Mouse (Mus musculus): ENCODE measurements at regions not wholly inside any gene's neighbourhood (a gene's known extent, or its start where the extent isn't known, plus 50 kb on each side); places are given as distances from the start of the nearest gene placed in this dataset.
"Not testable (repeated sequence)": the region's sequence is repeated elsewhere in the genome, so short reads cannot be mapped to it uniquely, and the experiment has no call there.

DNA sequence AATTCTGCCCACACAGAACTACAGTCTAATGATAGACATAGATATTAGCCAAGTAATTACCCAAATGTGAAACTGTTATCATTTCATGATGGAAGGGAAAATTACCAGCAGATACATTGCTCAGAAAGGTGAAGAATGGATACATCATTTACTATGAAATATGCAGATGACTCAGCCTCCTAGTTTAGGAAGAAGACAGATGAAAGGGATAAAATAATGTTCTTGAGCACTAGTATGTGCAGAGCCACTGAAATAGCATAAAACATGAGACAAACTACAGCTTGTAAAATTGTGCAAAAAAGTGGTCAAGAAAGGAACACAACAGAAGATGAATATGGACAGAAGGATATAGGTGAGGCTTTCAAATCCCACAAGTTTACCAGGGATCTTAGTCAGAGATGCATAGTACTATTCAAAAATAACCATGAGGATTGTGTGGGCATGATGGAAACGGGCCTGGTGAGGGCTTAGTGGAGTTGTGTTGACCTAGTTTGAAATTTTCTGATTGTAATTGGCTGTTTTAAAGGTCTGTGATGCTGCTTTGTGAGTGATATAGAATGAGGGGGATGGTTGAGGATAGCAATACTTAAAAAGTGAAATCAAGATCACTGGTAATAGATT, 883.3 kb downstream of the Dnajb9 start:
- no peak for DNase-seq (ENCODE audit: low read depth, low spot score)

DNA sequence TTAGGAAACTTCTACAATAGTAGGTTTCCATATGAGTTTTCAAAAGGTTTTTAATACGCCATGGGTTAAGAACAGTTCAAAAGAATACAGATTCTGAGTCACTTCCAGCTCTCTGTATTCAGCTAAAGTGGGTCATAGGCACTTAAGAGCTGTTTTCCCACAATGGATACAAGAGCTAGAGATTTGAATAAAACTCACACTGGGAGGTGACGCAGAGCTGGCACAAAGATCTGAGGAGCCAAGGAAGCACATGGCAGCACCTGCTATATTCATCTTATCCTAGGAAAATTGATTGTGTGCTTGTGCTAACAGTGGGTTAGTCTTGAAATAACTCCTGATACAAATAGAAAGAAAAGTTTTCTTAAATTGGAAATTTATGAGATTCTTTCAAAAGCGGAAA, 899.8 kb downstream of the Dnajb9 start:
- no peak for DNase-seq (ENCODE audit: low read depth, low spot score)

DNA sequence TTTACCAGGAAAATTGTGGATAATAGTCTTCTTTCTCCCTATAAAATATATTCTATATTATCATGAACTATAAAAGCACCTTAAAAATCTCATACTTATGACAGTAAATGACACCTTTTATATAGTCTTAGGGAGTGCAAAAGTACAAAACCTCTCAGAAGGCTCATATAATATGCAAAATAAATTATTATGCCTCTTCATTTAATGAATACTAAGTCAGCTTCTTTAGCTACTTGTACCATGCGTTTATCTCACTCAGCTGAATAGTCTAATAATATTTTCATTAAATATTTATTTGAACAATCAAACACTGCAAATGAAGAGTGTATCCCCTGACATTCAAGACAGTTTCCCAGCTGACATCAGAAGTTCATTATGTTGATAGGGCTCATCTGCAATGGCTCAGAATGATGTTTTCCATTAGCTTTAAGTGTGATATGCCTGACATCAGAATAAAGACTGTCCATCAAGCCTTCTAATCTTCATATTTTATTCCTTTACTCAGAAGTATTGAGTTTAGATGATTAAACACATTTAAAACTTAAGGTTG, 903.5 kb downstream of the Dnajb9 start:
- DNase-seq (ENCODE audit: low read depth, low spot score): no peak

DNA sequence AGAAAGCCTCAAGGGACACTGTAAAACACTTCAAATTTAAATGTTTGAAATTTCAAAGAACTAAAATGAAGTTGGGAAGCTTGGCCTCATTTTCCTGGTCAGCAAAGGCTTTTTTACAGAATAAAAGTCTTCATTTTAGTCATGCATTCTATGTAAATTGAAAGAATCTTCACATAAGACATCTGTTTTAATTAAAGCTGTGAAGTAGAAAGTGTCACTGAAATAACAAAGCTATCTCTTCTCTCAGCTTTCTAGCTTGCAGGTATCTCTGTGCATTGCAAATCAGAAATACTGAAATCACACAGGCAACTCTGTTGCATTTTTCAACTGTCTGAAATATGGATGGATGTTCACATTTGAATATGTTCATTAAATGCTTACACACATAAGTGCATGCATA, 909.6 kb downstream of the Dnajb9 start:
- DNase-seq (ENCODE audit: low read depth, low spot score): no peak

DNA sequence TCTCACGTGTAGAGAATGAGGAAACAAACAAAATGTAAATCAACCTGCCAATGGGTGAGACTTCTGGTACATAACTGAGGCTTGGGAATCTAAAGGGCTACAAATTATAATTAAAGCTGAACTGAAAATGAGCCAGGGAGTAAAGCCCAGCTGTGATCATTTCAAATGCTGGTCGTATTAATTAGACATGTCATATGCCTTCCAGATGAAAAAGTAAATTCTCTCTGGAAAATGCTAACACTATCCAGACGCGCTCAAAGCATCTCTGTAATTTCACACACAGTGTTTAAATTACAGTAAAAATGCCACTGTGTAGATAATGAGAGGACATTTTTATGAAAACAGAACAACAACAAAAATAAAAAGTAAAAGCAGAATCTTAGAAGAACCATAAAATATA, 929.7 kb downstream of the Dnajb9 start:
- DNase-seq (ENCODE audit: low read depth, low spot score): no peak

DNA sequence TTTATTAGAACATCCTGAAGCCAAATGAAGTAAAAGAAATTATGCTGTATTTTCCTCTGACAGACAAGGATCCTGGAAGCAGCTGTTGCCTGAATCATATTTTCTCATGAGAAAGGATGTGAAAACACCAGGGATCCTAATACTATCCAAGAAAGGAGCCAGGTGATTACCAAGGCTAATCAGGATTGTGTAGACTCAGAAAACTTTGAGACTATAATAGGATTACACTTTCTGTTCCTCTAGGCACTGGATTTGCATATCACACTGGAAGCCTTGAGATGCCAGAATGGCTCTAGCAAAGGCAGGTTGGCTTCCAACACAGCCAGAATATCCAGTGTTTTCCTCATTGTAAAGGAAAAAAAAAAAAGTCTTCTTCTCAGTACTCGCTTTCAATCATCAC, 945.1 kb downstream of the Dnajb9 start:
- DNase-seq (ENCODE audit: low read depth, low spot score): peak; percentile 17

DNA sequence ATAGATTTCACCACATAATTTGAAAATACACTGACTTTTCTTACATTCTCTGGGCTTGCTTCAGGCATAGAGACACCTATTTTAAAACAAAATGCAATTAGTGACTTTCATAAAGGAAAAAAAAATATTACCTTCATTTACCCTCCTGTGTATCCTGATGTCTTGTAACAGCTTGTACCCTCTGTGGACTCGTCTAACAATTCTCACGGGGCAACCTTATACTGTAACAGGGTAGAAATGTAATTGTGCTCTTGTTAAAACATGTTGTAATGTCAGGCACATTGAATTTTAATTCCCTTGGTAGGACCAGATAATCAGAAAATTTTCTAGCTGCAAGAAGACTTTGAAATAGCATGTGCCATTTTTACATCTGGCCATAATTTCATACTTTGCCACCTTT, 946.3 kb downstream of the Dnajb9 start:
- DNase-seq (ENCODE audit: low read depth, low spot score): no peak

DNA sequence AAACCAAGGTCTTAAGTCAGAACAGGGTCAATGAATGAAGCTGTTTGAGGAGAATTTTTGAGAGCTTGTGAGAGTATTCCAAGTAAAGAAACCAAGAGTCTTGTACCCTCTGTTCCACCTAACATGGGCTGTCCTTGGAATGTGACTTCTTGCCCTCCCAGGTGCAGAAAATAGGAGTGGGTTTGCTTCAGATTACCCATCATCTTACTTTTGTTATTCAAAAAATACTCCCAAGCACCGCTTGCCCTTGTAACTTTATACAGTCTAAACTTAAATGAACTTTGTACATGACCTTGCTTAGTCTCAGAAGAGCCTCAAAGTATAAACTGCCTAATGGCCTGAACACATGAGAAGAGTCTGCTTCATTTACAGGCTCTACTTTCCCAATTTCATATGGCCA, 984.2 kb downstream of the Dnajb9 start:
- DNase-seq (ENCODE audit: low read depth, low spot score): no peak

DNA sequence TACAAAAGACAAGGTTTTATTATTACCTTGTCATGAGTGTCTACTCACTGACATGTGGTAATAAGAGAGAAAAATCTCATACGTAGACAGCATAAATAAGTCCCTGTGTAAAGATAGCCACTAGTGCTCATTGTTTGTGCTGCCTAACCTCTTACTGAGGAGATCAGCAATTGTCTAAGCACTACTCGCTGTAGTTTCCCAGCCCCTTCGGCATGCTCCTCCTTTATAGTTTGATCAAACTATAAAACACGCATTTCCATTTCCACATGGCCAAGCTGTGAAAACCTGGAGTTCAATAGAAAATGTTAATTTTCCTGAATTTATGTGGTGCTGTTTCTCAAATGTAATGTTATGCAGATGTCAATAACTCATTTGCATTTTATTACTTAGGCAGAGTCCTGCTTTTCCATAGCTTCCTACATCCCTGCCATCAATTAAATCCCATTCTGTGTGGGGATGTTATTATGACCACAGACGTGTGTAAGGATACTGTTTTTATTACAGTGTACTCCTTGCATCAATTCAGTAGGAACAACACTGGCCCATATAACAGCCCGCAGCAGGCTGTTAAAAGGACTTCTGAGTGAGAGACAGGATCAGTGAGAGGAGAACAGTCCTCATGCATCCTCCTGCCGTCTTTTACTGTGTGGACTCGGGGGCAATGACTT, 986.2 kb downstream of the Dnajb9 start:
- DNase-seq (ENCODE audit: low read depth, low spot score): no peak

DNA sequence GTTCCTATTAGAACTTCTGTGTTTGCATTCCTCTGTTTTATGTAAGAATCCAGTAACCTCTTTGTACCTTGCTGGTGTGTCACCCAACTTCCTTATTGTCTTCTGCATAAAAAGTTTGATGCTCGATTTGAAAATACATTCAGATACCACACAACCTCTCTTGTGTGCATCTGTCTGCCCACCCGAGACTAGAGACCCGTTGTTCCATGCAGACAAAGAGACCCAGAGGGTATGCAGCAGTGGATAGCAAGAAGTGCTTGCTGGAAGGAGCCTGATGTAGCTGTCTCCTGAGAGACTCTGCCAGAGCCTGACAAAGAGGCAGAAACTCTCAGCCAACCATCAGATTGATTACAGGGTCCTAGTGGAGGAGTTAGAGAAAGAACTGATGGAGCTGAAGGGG, 997.8 kb downstream of the Dnajb9 start:
- not testable (repeated sequence) for DNase-seq (ENCODE audit: low read depth, low spot score)

DNA sequence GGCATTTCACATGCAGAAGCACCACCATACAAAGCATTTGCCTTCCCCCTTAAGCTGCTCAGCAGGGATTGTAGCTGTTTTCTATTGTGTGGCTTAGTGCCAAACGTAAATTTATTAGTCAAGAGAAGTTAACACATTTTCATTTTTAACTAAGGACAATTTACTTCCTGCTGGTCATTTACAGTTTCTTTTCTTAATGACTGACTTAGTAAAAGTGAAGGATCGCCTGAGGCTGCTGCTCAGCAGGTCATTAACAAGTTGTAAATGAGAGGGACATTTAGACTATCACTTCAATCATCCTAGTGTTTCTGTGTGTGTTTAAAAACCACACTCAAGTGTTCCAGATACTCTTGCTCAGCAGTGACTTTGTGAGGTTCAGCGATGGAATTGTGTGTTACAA, 1005.5 kb downstream of the Dnajb9 start:
- DNase-seq (ENCODE audit: low read depth, low spot score): no peak
